Mouse (Mus musculus): Measurements from ENCODE around the gene Commd1. TPM values are rescaled to one million over a fixed set of nuclear protein-coding genes. Genes with fewer than 3 reads are reported as not detected.

The Commd1 gene
- 247 and 282 TPM in 2 replicates for polyA plus RNA-seq (2014; fragmentation: Nextera tagmentation; extraction: Ambion mirVana)

GRCm38 (mm10) chr11:22981984-22982757, at the start of gene Commd1, which contains the start of gene Gm28048:
Gene Commd1, minus strand, starts transcription at chr11:22982382.
Gene Gm28048, minus strand, starts transcription at chr11:22982090.
- Histone ChIP-seq H3K4me1 (replicated peaks; ENCODE audit: control insufficient read depth, insufficient read depth, low read length) (peaks cover 22% of the 10 kb centered on the region), H3K4me3 (replicated peaks; ENCODE audit: low read length) (peak within 1 kb of the TSS; percentile 51), H3K9ac (peak within 1 kb of the TSS; percentile 65), H3K27me3 (ENCODE audit: control insufficient read depth, insufficient read depth, low read length) (no peaks in the 10 kb centered on the region), H3K9me3 (ENCODE audit: control insufficient read depth, low read length) (no peaks in the 10 kb centered on the region), H3K27ac (peak within 1 kb of the TSS; percentile 91), H3K4me2 (replicated peaks) (peak within 1 kb of the TSS; percentile 60), H3K36me3 (replicated peaks; ENCODE audit: control insufficient read depth, insufficient read depth) (peaks cover 12% of the 10 kb centered on the region)
- ATAC-seq (ENCODE audit: low FRiP score), result peak; percentile 94
- WGBS, result 3% methylated on average over 42 of the region's 42 CpGs
- DNase-seq (ENCODE audit: low spot score), result peak; percentile 94

DNA sequence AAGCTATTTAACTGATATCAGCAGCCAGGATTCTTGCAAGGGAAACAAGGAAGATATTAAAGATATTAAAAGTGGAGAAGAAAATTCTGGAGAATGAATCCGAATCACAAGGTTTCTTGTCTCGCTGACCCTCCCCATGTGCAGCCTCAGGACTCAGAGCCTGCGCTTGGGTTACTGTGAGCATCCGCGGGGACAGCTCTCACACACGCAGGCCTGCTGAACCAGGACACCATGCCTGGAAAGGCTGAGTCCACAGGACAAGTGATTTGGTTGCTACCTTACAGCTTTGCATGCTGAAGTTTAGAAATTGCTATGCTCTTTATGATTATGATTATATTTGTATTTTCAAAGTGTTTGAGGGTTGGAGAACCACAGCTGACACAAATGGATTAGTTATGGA, 47.2 kb upstream of the Commd1 start:
- Histone ChIP-seq H3K4me2 (replicated peaks) (no peak overlapping the region), H3K4me1 (replicated peaks; ENCODE audit: control insufficient read depth, insufficient read depth, low read length) (no peaks in the 10 kb centered on the region), H3K4me3 (replicated peaks; ENCODE audit: low read length) (no peak overlapping the region), H3K9ac (no peak overlapping the region), H3K27ac (no peak overlapping the region), H3K36me3 (replicated peaks; ENCODE audit: control insufficient read depth, insufficient read depth) (no peaks in the 10 kb centered on the region), H3K27me3 (ENCODE audit: control insufficient read depth, insufficient read depth, low read length) (no peaks in the 10 kb centered on the region), H3K9me3 (ENCODE audit: control insufficient read depth, low read length) (no peaks in the 10 kb centered on the region)
- no peak for ATAC-seq (ENCODE audit: low FRiP score)
- WGBS, result 78% methylated on average over 6 of the region's 6 CpGs
- no peak for DNase-seq (ENCODE audit: low spot score)

DNA sequence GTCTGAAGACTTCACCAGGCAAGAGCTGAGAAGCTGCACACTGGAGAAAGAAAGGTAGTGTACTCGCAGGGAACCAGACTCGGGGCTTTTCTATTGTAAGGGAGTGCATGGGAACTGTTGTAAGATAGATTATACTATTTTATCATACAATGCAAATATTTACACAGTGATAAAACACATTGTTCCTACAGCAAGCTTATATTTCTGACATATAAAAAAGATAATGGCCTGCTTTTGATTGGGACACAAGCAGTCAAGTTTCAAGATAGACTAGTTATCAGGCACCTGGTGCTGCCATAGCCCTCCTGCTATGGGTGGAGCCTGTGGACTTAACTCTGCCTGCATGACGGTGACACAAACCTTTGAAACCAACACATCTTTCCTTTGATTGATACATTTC, 46.8 kb upstream of the Commd1 start:
- H3K4me3 ChIP-seq (replicated peaks; ENCODE audit: low read length), result no peak overlapping the region
- no peak overlapping the region for H3K4me2 ChIP-seq (replicated peaks)
- H3K27me3 ChIP-seq (ENCODE audit: control insufficient read depth, insufficient read depth, low read length), result no peaks in the 10 kb centered on the region
- 83% methylated on average over 3 of the region's 3 CpGs for WGBS
- H3K9ac ChIP-seq, result no peak overlapping the region
- H3K36me3 ChIP-seq (replicated peaks; ENCODE audit: control insufficient read depth, insufficient read depth), result no peaks in the 10 kb centered on the region
- no peaks in the 10 kb centered on the region for H3K9me3 ChIP-seq (ENCODE audit: control insufficient read depth, low read length)
- H3K4me1 ChIP-seq (replicated peaks; ENCODE audit: control insufficient read depth, insufficient read depth, low read length), result no peaks in the 10 kb centered on the region
- ATAC-seq (ENCODE audit: low FRiP score), result no peak
- DNase-seq (ENCODE audit: low spot score), result no peak
- H3K27ac ChIP-seq, result no peak overlapping the region

DNA sequence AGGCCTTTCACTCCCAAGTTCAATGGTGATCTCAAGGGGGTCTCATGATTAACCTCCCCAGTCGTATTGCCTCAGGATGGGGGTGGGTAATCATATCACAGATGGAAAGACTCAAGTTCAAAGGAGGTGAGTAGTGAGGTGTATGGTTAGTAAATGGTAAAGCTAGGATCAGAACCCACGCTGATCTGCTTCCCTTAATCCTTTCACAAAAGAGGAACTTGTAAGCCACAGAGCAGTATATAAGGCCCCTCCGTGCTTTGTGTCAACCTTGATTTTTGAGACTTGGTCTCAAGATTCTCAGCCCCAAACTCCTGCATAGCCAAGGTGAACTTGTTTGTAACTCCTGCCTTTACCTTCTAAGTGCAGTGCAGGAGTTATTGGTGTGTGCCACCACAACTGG, 42.0 kb upstream of the Commd1 start:
- Histone ChIP-seq H3K27me3 (ENCODE audit: control insufficient read depth, insufficient read depth, low read length) (no peaks in the 10 kb centered on the region), H3K27ac (no peak overlapping the region), H3K9me3 (ENCODE audit: control insufficient read depth, low read length) (no peaks in the 10 kb centered on the region), H3K4me1 (replicated peaks; ENCODE audit: control insufficient read depth, insufficient read depth, low read length) (no peaks in the 10 kb centered on the region), H3K9ac (no peak overlapping the region), H3K36me3 (replicated peaks; ENCODE audit: control insufficient read depth, insufficient read depth) (no peaks in the 10 kb centered on the region), H3K4me3 (replicated peaks; ENCODE audit: low read length) (no peak overlapping the region), H3K4me2 (replicated peaks) (no peak overlapping the region)
- ATAC-seq (ENCODE audit: low FRiP score) (no peak), DNase-seq (ENCODE audit: low spot score) (no peak)
- WGBS, result 71% methylated on average over 3 of the region's 3 CpGs

- Histone ChIP-seq H3K9me3 (ENCODE audit: control insufficient read depth, low read length) (no peaks in the 10 kb centered on the region), H3K36me3 (replicated peaks; ENCODE audit: control insufficient read depth, insufficient read depth) (no peaks in the 10 kb centered on the region), H3K4me2 (replicated peaks) (no peak overlapping the region), H3K27ac (no peak overlapping the region), H3K4me1 (replicated peaks; ENCODE audit: control insufficient read depth, insufficient read depth, low read length) (no peaks in the 10 kb centered on the region), H3K9ac (no peak overlapping the region), H3K4me3 (replicated peaks; ENCODE audit: low read length) (no peak overlapping the region), H3K27me3 (ENCODE audit: control insufficient read depth, insufficient read depth, low read length) (no peaks in the 10 kb centered on the region)
- 97% methylated on average over 2 of the region's 2 CpGs for WGBS
- DNase-seq (ENCODE audit: low spot score), result no peak
- no peak for ATAC-seq (ENCODE audit: low FRiP score)
Observed at GRCm38 (mm10) chr11:23023155-23023554, 41.0 kb upstream of the Commd1 start.

DNA sequence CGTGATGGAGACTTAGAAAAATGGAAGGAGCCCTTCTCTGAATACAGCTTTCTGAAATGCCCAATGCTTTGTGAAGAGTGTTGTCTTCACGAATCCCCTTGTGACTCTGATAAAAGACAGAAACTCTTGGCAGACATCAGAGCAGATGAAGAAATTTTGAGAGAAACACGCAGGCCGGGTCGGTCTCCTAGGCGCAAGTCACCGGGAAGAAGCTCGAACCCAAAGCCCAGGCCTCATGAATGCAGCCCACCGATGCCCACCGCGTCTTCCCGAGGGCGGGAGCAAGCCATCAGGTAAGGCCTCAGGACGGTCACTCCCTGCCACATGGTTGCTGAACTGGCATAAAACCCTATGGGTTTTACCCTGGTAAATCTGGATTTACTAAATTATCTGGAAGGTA, 38.7 kb upstream of the Commd1 start:
- ATAC-seq (ENCODE audit: low FRiP score), result no peak

GRCm38 (mm10) chr11:23020116-23020770, 38.1 kb upstream of the Commd1 start:
- H3K36me3 ChIP-seq (replicated peaks; ENCODE audit: control insufficient read depth, insufficient read depth), result no peaks in the 10 kb centered on the region
- no peaks in the 10 kb centered on the region for H3K27me3 ChIP-seq (ENCODE audit: control insufficient read depth, insufficient read depth, low read length)
- ATAC-seq (ENCODE audit: low FRiP score), result no peak
- H3K4me3 ChIP-seq (replicated peaks; ENCODE audit: low read length), result no peak overlapping the region
- no peak overlapping the region for H3K27ac ChIP-seq
- DNase-seq (ENCODE audit: low spot score), result no peak
- WGBS, result 70% methylated on average over 24 of the region's 24 CpGs
- H3K9ac ChIP-seq, result no peak overlapping the region
- H3K4me1 ChIP-seq (replicated peaks; ENCODE audit: control insufficient read depth, insufficient read depth, low read length), result no peaks in the 10 kb centered on the region
- H3K9me3 ChIP-seq (ENCODE audit: control insufficient read depth, low read length), result no peaks in the 10 kb centered on the region
- H3K4me2 ChIP-seq (replicated peaks), result no peak overlapping the region

More for the DNA sequence above, 38.7 kb upstream of the Commd1 start:
- DNase-seq (ENCODE audit: low spot score), result no peak
- WGBS, result 95% methylated on average over 14 of the region's 14 CpGs
- Histone ChIP-seq H3K4me1 (replicated peaks; ENCODE audit: control insufficient read depth, insufficient read depth, low read length) (no peaks in the 10 kb centered on the region), H3K27me3 (ENCODE audit: control insufficient read depth, insufficient read depth, low read length) (no peaks in the 10 kb centered on the region), H3K36me3 (replicated peaks; ENCODE audit: control insufficient read depth, insufficient read depth) (no peaks in the 10 kb centered on the region), H3K27ac (no peak overlapping the region), H3K9ac (no peak overlapping the region), H3K4me3 (replicated peaks; ENCODE audit: low read length) (no peak overlapping the region), H3K9me3 (ENCODE audit: control insufficient read depth, low read length) (no peaks in the 10 kb centered on the region), H3K4me2 (replicated peaks) (no peak overlapping the region)

DNA sequence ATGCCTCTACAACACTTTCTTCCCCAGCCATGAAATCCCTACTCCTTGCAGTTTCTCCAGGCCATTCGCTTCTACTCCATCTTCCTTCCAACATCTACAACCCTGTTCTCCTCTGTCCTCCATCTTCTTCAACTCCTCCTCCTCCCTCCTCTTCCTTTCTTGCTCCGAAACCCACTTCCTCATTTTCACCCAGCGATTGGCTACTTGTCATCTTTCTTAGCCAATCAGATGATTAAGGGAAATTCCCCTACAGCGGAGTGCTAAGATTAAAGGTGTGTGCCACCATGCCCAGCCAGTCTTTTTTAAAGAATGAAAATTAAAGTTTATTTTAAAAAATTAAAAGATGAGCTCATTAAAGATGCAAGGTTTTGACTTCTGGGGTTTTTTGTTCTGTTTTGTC, 35.8 kb upstream of the Commd1 start:
- H3K9me3 ChIP-seq (ENCODE audit: control insufficient read depth, low read length), result no peaks in the 10 kb centered on the region
- no peak for ATAC-seq (ENCODE audit: low FRiP score)
- H3K4me2 ChIP-seq (replicated peaks), result no peak overlapping the region
- DNase-seq (ENCODE audit: low spot score), result no peak
- no peak overlapping the region for H3K9ac ChIP-seq
- H3K27me3 ChIP-seq (ENCODE audit: control insufficient read depth, insufficient read depth, low read length), result no peaks in the 10 kb centered on the region
- H3K4me1 ChIP-seq (replicated peaks; ENCODE audit: control insufficient read depth, insufficient read depth, low read length), result no peaks in the 10 kb centered on the region
- H3K36me3 ChIP-seq (replicated peaks; ENCODE audit: control insufficient read depth, insufficient read depth), result no peaks in the 10 kb centered on the region
- H3K4me3 ChIP-seq (replicated peaks; ENCODE audit: low read length), result no peak overlapping the region
- 93% methylated on average over 4 of the region's 4 CpGs for WGBS
- no peak overlapping the region for H3K27ac ChIP-seq

DNA sequence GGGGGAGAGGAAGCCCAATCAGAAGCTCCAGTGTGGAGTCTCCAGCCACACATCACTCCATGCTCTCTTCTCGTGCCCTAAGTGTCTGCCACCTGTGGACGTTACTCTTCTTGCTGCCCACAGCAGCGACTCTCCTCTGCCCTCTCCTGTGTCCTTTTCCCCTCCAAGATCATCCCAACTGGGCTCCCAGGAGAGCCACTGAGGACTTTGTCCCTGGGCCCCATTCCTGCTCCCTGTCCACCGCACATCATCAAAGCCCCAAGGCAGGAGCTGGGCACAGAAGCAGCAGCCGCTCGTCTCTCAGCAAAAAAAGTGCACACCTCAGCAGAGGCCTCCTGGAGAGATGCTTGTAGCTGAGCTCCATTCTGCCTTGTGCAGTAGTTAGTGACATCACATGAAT, 32.8 kb upstream of the Commd1 start:
- Histone ChIP-seq H3K36me3 (replicated peaks; ENCODE audit: control insufficient read depth, insufficient read depth) (no peaks in the 10 kb centered on the region), H3K4me2 (replicated peaks) (no peak overlapping the region), H3K9ac (no peak overlapping the region), H3K4me1 (replicated peaks; ENCODE audit: control insufficient read depth, insufficient read depth, low read length) (no peaks in the 10 kb centered on the region), H3K9me3 (ENCODE audit: control insufficient read depth, low read length) (no peaks in the 10 kb centered on the region), H3K27ac (no peak overlapping the region), H3K27me3 (ENCODE audit: control insufficient read depth, insufficient read depth, low read length) (no peaks in the 10 kb centered on the region), H3K4me3 (replicated peaks; ENCODE audit: low read length) (no peak overlapping the region)
- ATAC-seq (ENCODE audit: low FRiP score) (no peak), DNase-seq (ENCODE audit: low spot score) (no peak)
- WGBS, result 72% methylated on average over 6 of the region's 6 CpGs

Measured in hindbrain, embryonic 14.5 days (tissue).